Mouse (Mus musculus): ENCODE measurements around the gene Clybl.

- TF ChIP-seq USF1 (IDR thresholded peaks at IDR 0.05; ENCODE audit: low read depth) = no peak
- no peak for TF ChIP-seq TCF3 (IDR thresholded peaks at IDR 0.05; ENCODE audit: insufficient read length, low read depth)
- no peak for TF ChIP-seq POLR2A (IDR thresholded peaks at IDR 0.05; ENCODE audit: insufficient read length, low read depth)
- no peak for TF ChIP-seq POLR2AphosphoS2 (IDR thresholded peaks at IDR 0.05; ENCODE audit: insufficient read length, low read depth)
- TF ChIP-seq TCF12 (IDR thresholded peaks at IDR 0.05; ENCODE audit: insufficient read depth, poor library complexity, severe bottlenecking) = no peak
- TF ChIP-seq CEBPB (IDR thresholded peaks at IDR 0.05; ENCODE audit: insufficient read depth, poor library complexity, severe bottlenecking) = no peak
- TF ChIP-seq E2F4 (IDR thresholded peaks at IDR 0.05; ENCODE audit: insufficient read depth) = no peak
- no peak for TF ChIP-seq SRF (IDR thresholded peaks at IDR 0.05; ENCODE audit: control insufficient read depth, insufficient read length, low read depth)
- TF ChIP-seq MAX (IDR thresholded peaks at IDR 0.05; ENCODE audit: low read depth) = no peak
- TF ChIP-seq REST (IDR thresholded peaks at IDR 0.05; ENCODE audit: insufficient read depth, insufficient read length) = no peak
Observed at GRCm38 (mm10) chr14:122368501-122368900, 187.0 kb downstream of the Clybl start.
